Mouse (Mus musculus) ES-Bruce4 (cell line): Measurements from ENCODE around the gene Ets2.

Experiments
- EP300 ChIP-seq: IDR thresholded peaks from 2 replicates; pipeline ENCODE4 v1.6.1; 2011; ENCODE audit warnings: low read depth, low read length; ENCODE audit not compliant: insufficient read depth
- POLR2A ChIP-seq: IDR thresholded peaks from one replicate; pipeline ENCODE4 v1.8.1; 2011; ENCODE audit warnings: low read length; ENCODE audit not compliant: insufficient read depth

- no peak for TF ChIP-seq POLR2A
- no peak for TF ChIP-seq EP300
These were observed 64.3 kb downstream of the Ets2 start for GRCm38 (mm10) chr16:95766181-95766580.
